Mouse (Mus musculus) adipose tissue, adult 10 weeks (tissue): Measurements from ENCODE around the gene Zfp781. TPM values are rescaled to one million over a fixed set of nuclear protein-coding genes. Genes with fewer than 3 reads are reported as not detected.

Experiments used
- polyA plus RNA-seq: library from polyadenylated mRNA; stranded (reverse); fragments of 350-450 nt; fragmentation: Illumina TruSeq; extraction: RNeasy Lipid Tissue Mini Kit (QIAGEN cat#74804); gene quantifications from one replicate; pipeline ENCODE4 v1.2.3, GENCODE M21; 2014; ENCODE audit warnings: low read depth, low replicate concordance

Zfp781 gene
- polyA plus RNA-seq = 1.5 TPM

DNA sequence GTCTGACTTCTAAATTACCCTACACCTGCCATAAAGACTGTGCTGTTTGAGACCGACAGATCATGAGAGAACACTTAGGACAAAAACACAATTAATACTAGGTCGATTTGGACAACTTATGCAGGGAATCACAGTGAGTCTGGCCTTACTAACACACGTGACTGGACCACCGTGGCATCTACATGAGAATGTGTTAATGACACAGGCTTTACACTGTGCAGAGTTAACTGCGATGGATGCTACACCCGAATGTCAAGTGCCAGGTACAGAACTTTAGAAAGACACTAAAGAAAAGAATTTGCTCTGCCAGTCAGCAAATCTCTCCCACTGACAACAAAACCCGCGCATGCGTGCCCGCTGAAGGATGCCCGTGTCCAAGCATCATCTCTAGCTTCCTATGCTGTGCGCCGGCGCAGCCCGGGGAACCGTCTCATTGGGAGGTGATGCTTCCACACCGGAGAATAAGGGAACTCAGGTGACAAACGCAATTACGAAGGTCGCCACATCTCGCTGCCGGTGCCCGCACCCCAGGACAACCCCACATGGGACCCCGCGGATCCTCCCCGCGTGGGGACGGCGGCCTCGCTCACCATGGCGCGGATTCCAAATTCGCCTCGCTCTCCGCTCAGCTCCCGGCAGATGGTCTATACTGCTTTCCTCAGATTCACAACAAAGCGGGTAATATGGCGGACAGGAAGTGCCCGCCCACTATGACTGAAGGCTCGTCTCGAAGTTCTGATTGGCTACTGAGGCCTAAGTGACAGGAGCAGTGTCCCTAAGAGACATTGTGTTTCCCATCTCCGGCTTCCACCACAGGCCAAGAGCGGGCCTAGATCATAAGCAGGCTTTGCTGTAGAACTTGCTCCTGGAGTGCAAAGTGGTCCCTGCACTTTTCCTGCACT, at the start of gene Zfp781:
Zfp781 (minus strand) TSS at position 639 of the 902 bp plus-strand sequence.

DNA sequence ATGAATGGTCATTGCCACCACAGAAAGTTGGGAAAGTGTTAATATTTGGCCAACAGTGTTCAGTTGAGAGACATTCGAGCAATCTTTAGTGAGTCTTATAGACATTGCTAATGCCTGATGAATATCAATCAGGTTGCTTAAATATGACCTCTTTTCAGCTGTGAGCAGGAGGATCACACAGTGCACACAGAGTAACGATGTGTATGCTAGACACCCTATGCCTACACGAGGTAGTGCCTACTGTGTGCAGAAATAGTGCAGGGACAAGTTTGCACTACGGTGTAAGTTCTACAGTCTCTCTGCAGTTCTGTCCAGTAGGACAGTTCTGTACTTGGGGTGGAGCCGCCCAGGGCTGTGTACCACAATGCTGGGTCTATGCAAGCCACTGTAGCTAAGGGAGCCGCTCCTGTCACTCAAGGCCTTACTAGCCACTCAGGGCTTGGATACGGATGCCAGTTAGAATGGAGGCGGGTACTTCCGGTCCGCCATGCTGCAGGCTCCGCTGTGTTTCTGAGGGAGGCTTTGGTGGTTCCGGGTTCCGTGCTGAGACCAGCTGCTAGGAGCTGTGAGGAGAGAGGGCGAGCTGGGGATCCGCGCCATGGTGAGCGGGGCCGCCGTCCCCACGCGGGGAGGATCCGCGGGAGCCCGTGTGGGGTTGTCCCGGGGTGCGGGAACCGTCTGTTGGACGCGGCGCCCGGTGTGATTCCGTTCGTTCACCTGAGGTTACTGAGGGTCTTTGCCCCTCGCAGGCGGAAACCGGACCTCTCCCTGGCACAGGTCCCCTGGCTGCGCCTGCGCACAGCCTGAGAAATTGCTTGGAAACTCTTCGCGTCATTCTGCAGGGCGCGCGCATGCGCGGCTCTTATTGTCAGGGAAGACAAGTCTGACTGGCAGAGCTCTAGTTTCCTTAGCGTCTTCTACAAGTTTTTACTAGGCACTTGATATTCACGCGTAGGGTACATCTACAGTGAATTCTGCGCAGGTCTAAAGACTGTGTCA, 66.6 kb downstream of the Zfp781 start, which contains the start of gene Gm32687:
Gm32687 (plus strand) TSS at position 526 of the 999 bp plus-strand sequence.

Other genes starting within 250 kb of the Zfp781 start
- gene Zfp433, start 225.7 kb downstream of the Zfp781 start, polyA plus RNA-seq = 4.7 TPM
- 4.1 TPM for gene Gm3055, start 159.3 kb downstream of the Zfp781 start, polyA plus RNA-seq
- 1.2 TPM for gene Gm4767, start 118.3 kb downstream of the Zfp781 start, polyA plus RNA-seq
- 5.6 TPM for gene Gm32687, start 66.5 kb downstream of the Zfp781 start, polyA plus RNA-seq
- 4.9 TPM for gene Zfp873, start 117.6 kb upstream of the Zfp781 start, polyA plus RNA-seq
- 2.3 TPM for gene BC024063, start 152.9 kb upstream of the Zfp781 start, polyA plus RNA-seq
- gene AU041133, start 197.5 kb upstream of the Zfp781 start, polyA plus RNA-seq = 3.6 TPM